ENCODE assay signal across 8 mouse cellular contexts in the genomic region with DNA sequence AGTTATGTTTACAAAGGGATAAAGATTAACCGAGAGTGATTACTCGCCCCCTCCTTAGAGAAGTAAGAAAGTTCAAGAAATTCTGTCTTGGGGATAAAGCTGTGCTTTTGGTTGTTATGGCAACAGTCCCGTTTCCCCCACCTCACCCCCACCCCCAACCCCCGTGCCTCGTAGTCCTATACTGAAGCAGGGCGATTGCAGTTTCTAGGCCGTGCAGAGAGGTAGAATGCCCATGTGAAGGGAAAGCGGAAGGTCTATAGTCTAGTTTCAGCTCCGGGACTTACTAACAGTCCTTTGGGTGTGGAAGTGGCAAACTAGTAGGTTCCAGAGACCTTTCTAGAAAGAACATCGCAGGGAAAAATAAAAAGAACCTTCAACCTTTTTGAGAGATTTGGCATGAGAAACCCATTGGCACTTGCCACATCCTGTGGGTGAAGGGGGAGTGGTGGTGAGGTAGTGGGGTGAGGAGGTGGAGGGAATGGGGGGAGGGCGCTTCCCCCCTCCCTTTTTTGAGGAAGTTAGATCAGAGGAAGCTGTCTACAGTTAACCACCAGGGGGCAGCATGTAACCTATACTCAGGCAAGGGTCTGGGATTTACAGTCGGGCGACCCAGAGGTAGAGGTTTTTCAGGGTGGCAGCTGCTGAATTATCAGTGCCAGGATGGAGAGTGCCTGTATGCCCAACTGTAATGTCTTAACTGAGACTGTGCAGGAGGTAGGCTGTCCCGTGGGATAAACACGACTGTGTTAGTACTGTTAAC. TPM values are rescaled to one million over a fixed set of nuclear protein-coding genes. Genes with fewer than 3 reads are reported as not detected.
DNase-seq lines count a peak whose midpoint lies in the region; ATAC-seq lines count a peak whose summit lies in the region.

No protein-coding gene starts in this region.

- no peaks in the 10 kb centered on the region for H3K9me3 ChIP-seq in intestine, embryonic 14.5 days (ENCODE audit: control insufficient read depth, low read length)

- 0 out of 2 replicates have a peak, but pooled peaks cover 8% of the 10 kb centered on the region for H3K4me1 ChIP-seq in intestine, embryonic 14.5 days (replicated peaks; ENCODE audit: control insufficient read depth, insufficient read depth, low read length)

- H3K4me2 ChIP-seq in intestine, embryonic 14.5 days (ENCODE audit: low read length): peak overlapping the region; percentile 36

- H3K36me3 ChIP-seq in intestine, embryonic 14.5 days (ENCODE audit: control insufficient read depth, insufficient read depth, low read length): no peaks in the 10 kb centered on the region

- H3K9ac ChIP-seq in intestine, embryonic 14.5 days (ENCODE audit: low read length): no peak overlapping the region

- peak; percentile 89 for ATAC-seq in common myeloid progenitor, adult 5-6 weeks (replicated peaks; ENCODE audit: low read depth, poor library complexity, severe bottlenecking)
- peak; percentile 44; the same call in 1 of the 2 replicates for ATAC-seq in intestine, embryonic 14.5 days (replicated peaks; ENCODE audit: low FRiP score, low TSS enrichment, low read depth)
- ATAC-seq in megakaryocyte progenitor cell, adult 5-6 weeks (replicated peaks; ENCODE audit: poor library complexity): peak; percentile 83

- no peaks in the 10 kb centered on the region for H3K27me3 ChIP-seq in intestine, embryonic 14.5 days (replicated peaks; ENCODE audit: control insufficient read depth, insufficient read depth, low read length)

- intact Hi-C loops in heart, postnatal 25 days (cut with DNase I): no loop called here
- intact Hi-C loops in left cerebral cortex, postnatal 10 days (cut with DNase I): no loop called here

- no peak overlapping the region for H3K27ac ChIP-seq in intestine, embryonic 14.5 days (ENCODE audit: low read depth)

- 16% methylated on average over 15 of the region's 15 CpGs for WGBS in intestine, embryonic 14.5 days

- no peak overlapping the region for H3K4me3 ChIP-seq in intestine, embryonic 14.5 days (ENCODE audit: low read depth, low read length)

- peak; percentile 92 for DNase-seq in heart, adult 11 months
- DNase-seq in heart, postnatal 25 days (ENCODE audit: low spot score): no peak
- peak; percentile 64 for DNase-seq in gastrocnemius, postnatal 10 days
- DNase-seq in intestine, embryonic 14.5 days (ENCODE audit: low spot score): peak; percentile 76
- peak; percentile 71 to 82 for DNase-seq in left cerebral cortex, postnatal 10 days (ENCODE audit: extremely low spot score in 1 of 2, low spot score in 2 of 2)
- peak; percentile 35 for DNase-seq in right cerebral cortex, postnatal 25 days

RNA-seq across cellular contexts. Expression of a gene that starts 43.4 kb away (rescaled TPM):
- 10 to 100 TPM; 23.0 to 25.1 TPM for total RNA-seq in heart, postnatal 25 days (2021)
- 48.7 and 59.1 TPM in 2 replicates for total RNA-seq in common myeloid progenitor, adult 5-6 weeks (2017)
- total RNA-seq in gastrocnemius, postnatal 10 days (2021): 10 to 100 TPM; 15.1 to 19.2 TPM
- polyA plus RNA-seq in intestine, embryonic 14.5 days (2014; fragmentation: Nextera tagmentation; extraction: Ambion mirVana): 15.5 and 16.6 TPM in 2 replicates
- total RNA-seq in left cerebral cortex, postnatal 10 days (2021): 10 to 100 TPM; 59.1 to 60.2 TPM
- total RNA-seq in megakaryocyte progenitor cell, adult 5-6 weeks (2015): 62.5 and 69.7 TPM in 2 replicates
- 46.7 and 49.0 TPM in 2 replicates for total RNA-seq in megakaryocyte progenitor cell, adult 5-6 weeks (2017)
